Mouse (Mus musculus): Measurements from ENCODE around the gene Ctbp2.

DNA sequence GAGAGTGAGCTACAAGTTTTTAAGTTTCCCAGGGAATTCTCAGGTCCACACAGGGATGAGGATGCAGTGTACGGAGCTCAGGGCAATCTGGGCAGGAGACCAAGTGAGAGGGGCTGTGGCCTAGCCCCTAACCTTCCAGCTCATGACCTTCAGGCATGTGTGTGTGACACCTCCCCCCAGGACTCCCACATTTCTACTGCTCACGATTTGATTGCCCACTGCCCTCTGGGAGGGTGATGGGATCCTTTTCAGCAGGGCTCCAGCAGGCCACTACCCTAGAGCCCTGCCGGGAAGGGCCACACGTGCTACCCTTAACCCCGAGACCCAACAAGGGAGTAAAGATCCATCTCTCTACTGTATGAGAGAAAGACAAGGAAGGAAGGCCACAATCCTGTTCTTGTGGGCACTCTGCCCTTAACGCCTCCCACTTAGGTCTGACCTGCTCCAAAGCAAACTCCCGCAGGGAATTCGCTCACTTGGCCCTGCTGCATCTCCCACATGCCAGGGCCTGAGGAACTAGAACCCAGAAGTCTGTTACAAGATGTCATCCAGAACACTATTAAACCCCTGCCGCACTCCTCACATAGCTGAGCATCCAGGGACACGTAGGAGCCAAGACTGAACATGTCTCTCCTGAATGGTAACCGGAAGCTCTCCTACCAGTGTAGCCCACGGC is 25.9 kb downstream of the Ctbp2 start:
- TF ChIP-seq CTCF (IDR thresholded peaks at IDR 0.05; ENCODE audit: insufficient read depth, low read depth, low read length) (no peak), POLR2A (IDR thresholded peaks at IDR 0.05; ENCODE audit: insufficient read depth, low read depth, low read length) (no peak)

All from olfactory bulb, adult 2 months (tissue).